Mouse (Mus musculus) heart, embryonic 11.5 days (tissue): ENCODE measurements around the gene Gm10945. TPM values are rescaled to one million over a fixed set of nuclear protein-coding genes. Genes with fewer than 3 reads are reported as not detected.

ENCODE experiments used
- ATAC-seq: fragments of 200-750 bp; cut with Nextera tagmentation; replicated peaks from 2 replicates; pipeline ENCODE4 v1.8.0; 2017; ENCODE audit warnings: moderate library complexity; ENCODE audit not compliant: insufficient number of reproducible peaks, low FRiP score, low TSS enrichment
- H3K27ac ChIP-seq: fragments of 300-500 bp; sonication (generic); 2 replicates; pipeline ENCODE4 v1.5.1; 2014; ENCODE audit warnings: mild to moderate bottlenecking, low read depth, low read length
- H3K27me3 ChIP-seq: fragments of 300-500 bp; sonication (generic); 2 replicates; pipeline ENCODE4 v1.6.1; 2014; ENCODE audit warnings: mild to moderate bottlenecking, low read length, mixed read lengths; ENCODE audit not compliant: control insufficient read depth, insufficient read depth
- H3K36me3 ChIP-seq: fragments of 300-500 bp; sonication (generic); 2 replicates; pipeline ENCODE4 v1.6.1; 2014; ENCODE audit warnings: mild to moderate bottlenecking, low read length, moderate library complexity, mixed read lengths; ENCODE audit not compliant: control insufficient read depth, insufficient read depth
- H3K4me1 ChIP-seq: fragments of 300-500 bp; sonication (generic); 2 replicates; pipeline ENCODE4 v1.6.1; 2014; ENCODE audit warnings: low read length; ENCODE audit not compliant: control insufficient read depth, insufficient read depth
- H3K4me2 ChIP-seq: fragments of 300-500 bp; sonication (generic); 2 replicates; pipeline ENCODE4 v1.6.1; 2014; ENCODE audit warnings: mild to moderate bottlenecking, moderate library complexity
- H3K4me3 ChIP-seq: fragments of 300-500 bp; sonication (generic); 2 replicates; pipeline ENCODE4 v1.5.1; 2014; ENCODE audit warnings: low read depth, low read length
- H3K9ac ChIP-seq: fragments of 300-500 bp; sonication (generic); 2 replicates; pipeline ENCODE4 v1.6.1; 2014; ENCODE audit warnings: mild to moderate bottlenecking, low read depth, low read length, moderate library complexity
- H3K9me3 ChIP-seq: fragments of 300-500 bp; sonication (generic); replicated peaks from 2 replicates; pipeline ENCODE4 v1.6.1; 2016; ENCODE audit warnings: low read length; ENCODE audit not compliant: control insufficient read depth
- WGBS: fragments of 180-500 bp; shearing (Covaris S2); extraction: QIAGEN DNeasy Blood & Tissue Kit; methylation state at CpG from one replicate; pipeline ENCODE4 v1.1.7; 2014; ENCODE audit not compliant: insufficient replicate concordance; 5-methylcytosine and 5-hydroxymethylcytosine counted together
- polyA plus RNA-seq: library from polyadenylated mRNA; unstranded; fragments of >200 nt; fragmentation: Nextera tagmentation; extraction: Ambion mirVana; gene quantifications from 2 replicates; pipeline ENCODE4 v1.2.1, GENCODE M21; 2014

The Gm10945 gene
- not detected in 2 replicates for polyA plus RNA-seq

DNA sequence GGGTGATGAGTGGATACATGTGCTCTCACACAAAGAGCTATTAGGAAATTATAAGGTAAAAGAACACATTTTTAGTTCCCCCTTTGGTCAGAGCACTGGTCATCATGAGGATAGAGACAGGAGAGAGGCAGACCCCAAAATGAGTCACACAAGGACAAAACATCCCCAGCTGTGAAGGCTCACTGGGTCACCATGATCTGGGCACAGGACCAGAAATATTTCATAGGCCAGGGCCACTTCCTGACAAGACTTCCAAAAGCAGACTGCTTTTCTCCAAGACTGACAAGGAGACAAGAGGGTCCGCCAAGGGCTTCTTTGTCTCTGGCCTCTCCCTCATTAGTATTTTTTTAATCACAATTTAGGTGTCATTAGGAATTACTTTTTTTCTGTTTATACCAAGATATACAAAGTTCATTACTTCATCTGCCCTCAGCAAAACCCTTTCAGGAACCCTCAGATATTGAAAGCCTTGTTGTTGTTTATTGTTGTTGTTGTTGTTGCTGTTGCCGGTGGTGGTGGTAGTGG lies at the start of gene Gm10945:
Gene Gm10945, minus strand, starts transcription at position 475 of the 525 bp plus-strand sequence.
- Histone ChIP-seq H3K4me2 (no peak within 1 kb of the TSS), H3K4me3 (no peak within 1 kb of the TSS), H3K9ac (no peak within 1 kb of the TSS), H3K27me3 (no peaks in the 10 kb centered on the region), H3K36me3 (no peaks in the 10 kb centered on the region), H3K4me1 (no peaks in the 10 kb centered on the region), H3K9me3 (no peaks in the 10 kb centered on the region), H3K27ac (no peak within 1 kb of the TSS)
- WGBS = 86% methylated on average over 2 of the region's 2 CpGs
- no peak for ATAC-seq

DNA sequence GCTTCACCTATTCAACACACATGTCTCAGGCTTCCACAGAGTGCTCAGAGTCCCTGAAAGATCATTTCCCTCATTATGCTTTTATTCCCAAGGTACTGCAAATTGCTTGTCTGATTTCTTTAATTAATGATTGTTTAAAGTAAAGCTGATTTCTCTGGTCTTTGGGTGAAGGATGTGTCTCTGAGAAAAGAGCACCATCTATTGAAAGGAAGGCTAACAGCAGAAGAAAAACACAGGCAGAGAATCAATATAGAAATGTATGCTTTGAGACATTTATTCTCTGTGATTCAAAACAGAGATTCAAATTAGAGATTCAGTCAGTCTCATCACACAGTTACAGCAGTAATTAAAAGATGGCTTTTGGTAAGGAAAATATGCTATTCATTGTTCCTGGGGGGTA lies 28.7 kb upstream of the Gm10945 start:
- Histone ChIP-seq H3K27me3 (no peaks in the 10 kb centered on the region), H3K27ac (no peak overlapping the region), H3K4me1 (no peaks in the 10 kb centered on the region), H3K9ac (no peak overlapping the region), H3K9me3 (no peaks in the 10 kb centered on the region), H3K36me3 (no peaks in the 10 kb centered on the region), H3K4me3 (no peak overlapping the region), H3K4me2 (no peak overlapping the region)
- no peak for ATAC-seq

DNA sequence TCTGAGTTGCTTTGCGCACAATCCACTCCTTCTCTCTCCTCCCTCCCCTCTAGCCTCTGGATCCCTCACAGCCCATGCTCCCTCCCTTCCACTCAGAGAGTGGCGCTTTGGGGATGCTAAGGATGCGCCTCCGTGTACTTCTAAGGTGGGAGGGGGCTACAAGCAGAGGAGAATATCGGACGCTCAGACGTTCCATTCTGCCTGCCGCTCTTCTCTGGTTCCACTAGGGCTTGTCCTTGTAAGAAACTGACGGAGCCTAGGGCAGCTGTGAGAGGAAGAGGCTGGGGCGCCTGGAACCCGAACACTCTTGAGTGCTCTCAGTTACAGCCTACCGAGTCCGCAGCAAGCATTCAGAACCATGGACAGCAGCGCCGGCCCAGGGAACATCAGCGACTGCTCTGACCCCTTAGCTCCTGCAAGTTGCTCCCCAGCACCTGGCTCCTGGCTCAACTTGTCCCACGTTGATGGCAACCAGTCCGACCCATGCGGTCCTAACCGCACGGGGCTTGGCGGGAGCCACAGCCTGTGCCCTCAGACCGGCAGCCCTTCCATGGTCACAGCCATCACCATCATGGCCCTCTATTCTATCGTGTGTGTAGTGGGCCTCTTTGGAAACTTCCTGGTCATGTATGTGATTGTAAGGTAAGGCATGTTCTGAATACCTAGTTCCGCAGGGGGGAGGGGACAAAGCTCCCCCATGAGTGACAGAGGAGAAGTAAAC lies 27.1 kb upstream of the Gm10945 start:
- Histone ChIP-seq H3K27me3 (no peaks in the 10 kb centered on the region), H3K27ac (no peak overlapping the region), H3K9ac (no peak overlapping the region), H3K9me3 (no peaks in the 10 kb centered on the region), H3K36me3 (no peaks in the 10 kb centered on the region), H3K4me3 (no peak overlapping the region), H3K4me2 (no peak overlapping the region), H3K4me1 (no peaks in the 10 kb centered on the region)
- WGBS = 5% methylated on average over 25 of the region's 25 CpGs
- peak; percentile 49; the same call in 1 of the 2 replicates for ATAC-seq

DNA sequence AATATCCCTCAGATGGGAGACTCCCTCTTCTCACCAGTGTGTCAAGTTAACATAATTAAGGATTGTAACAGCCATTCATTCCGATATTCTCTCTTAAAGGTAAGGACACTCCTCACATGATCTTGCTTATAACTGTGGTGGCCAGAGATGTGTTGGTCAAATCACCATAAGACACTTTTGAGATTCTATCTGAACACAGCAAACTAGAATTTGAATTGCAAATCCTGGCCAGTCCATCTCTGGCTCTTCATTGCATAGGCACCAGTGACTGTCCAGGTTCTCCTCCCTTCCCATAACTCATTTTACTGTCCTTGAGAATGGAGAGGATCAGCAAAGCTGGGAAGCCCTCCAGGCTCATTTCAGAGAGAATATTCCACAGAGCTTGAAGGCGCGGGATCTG lies 3.4 kb downstream of the Gm10945 start, which contains the start of gene Oprm1:
Gene Oprm1, plus strand, starts transcription at position 301 of the 400 bp plus-strand sequence.
- Histone ChIP-seq H3K36me3 (no peaks in the 10 kb centered on the region), H3K9me3 (no peaks in the 10 kb centered on the region), H3K9ac (no peak within 1 kb of the TSS), H3K4me3 (no peak within 1 kb of the TSS), H3K27ac (no peak within 1 kb of the TSS), H3K4me1 (no peaks in the 10 kb centered on the region), H3K27me3 (no peaks in the 10 kb centered on the region), H3K4me2 (no peak within 1 kb of the TSS)
- ATAC-seq = no peak
- 91% methylated on average over 3 of the region's 3 CpGs for WGBS

DNA sequence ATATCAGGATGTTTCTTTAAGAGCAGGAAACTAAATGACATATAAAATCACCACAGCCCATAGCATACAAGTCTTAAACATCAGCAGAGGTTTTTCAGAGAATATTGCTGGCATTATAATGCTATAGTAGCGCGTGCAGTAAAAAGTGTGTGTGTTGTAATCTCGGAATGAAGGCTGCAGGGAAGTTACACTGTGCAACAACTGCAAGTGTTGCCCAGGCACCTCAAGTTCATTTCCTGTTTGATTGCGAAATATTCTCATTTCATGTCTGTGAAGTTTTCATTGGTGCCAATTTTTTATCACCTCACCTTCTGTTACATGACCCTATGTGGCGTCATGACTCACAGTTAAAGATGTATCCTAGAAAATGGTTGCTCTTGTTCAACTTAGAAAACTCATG lies 8.2 kb downstream of the Gm10945 start:
- Histone ChIP-seq H3K9me3 (no peaks in the 10 kb centered on the region), H3K4me1 (no peaks in the 10 kb centered on the region), H3K27me3 (no peaks in the 10 kb centered on the region), H3K4me3 (no peak overlapping the region), H3K27ac (no peak overlapping the region), H3K4me2 (no peak overlapping the region), H3K9ac (no peak overlapping the region), H3K36me3 (no peaks in the 10 kb centered on the region)
- ATAC-seq = no peak
- 80% methylated on average over 5 of the region's 5 CpGs for WGBS

DNA sequence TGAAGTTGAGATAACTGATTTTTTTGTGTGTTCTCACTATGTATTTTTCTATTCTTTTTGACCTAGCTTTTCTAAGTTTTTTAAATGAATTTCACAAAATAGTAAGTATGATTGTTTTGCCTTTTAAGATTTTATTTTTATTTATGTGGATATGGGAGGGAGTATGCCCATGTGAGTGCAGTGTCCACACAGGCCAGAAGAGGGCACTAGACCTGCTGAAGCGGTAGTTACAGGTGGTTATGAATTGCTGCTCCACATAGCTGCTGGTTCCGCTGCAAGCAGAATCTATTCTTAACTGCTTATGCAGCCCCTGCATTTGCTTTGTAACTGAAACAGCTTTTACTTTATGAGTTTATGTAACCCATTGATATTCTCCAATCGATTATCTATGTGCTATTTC lies 33.1 kb downstream of the Gm10945 start:
- ATAC-seq = no peak
- 83% methylated on average over 3 of the region's 3 CpGs for WGBS
- H3K4me2 ChIP-seq = no peak overlapping the region
- no peak overlapping the region for H3K4me3 ChIP-seq
- H3K9ac ChIP-seq = no peak overlapping the region
- H3K9me3 ChIP-seq = 0 out of 2 replicates have a peak, but pooled peaks cover 2% of the 10 kb centered on the region
- H3K36me3 ChIP-seq = no peaks in the 10 kb centered on the region
- H3K27me3 ChIP-seq = no peaks in the 10 kb centered on the region
- H3K27ac ChIP-seq = no peak overlapping the region
- no peaks in the 10 kb centered on the region for H3K4me1 ChIP-seq

DNA sequence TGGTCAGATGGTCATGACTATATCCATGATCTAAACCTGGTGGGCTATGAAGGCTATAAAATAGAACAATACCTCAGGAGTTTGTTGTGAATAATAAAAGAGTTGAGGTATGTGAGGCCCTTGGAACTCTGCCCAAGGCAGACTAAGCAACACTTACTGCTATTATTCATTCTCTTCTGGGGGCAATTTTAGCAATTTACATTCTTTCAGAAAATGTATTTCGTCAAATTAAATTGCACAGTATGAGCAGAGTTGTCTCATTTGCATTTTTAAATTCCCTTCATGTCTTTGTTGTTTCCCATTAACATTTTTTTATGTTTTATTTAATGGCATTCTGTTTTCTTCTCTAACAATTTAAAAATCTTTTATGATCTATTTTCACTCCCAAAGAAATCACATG lies 37.8 kb downstream of the Gm10945 start:
- Histone ChIP-seq H3K4me1 (no peaks in the 10 kb centered on the region), H3K27me3 (no peaks in the 10 kb centered on the region), H3K4me2 (no peak overlapping the region), H3K36me3 (no peaks in the 10 kb centered on the region), H3K4me3 (no peak overlapping the region), H3K9me3 (0 out of 2 replicates have a peak, but pooled peaks cover 2% of the 10 kb centered on the region), H3K27ac (no peak overlapping the region), H3K9ac (no peak overlapping the region)
- WGBS = 69% methylated on average over 1 of the region's 1 CpGs
- ATAC-seq = no peak

DNA sequence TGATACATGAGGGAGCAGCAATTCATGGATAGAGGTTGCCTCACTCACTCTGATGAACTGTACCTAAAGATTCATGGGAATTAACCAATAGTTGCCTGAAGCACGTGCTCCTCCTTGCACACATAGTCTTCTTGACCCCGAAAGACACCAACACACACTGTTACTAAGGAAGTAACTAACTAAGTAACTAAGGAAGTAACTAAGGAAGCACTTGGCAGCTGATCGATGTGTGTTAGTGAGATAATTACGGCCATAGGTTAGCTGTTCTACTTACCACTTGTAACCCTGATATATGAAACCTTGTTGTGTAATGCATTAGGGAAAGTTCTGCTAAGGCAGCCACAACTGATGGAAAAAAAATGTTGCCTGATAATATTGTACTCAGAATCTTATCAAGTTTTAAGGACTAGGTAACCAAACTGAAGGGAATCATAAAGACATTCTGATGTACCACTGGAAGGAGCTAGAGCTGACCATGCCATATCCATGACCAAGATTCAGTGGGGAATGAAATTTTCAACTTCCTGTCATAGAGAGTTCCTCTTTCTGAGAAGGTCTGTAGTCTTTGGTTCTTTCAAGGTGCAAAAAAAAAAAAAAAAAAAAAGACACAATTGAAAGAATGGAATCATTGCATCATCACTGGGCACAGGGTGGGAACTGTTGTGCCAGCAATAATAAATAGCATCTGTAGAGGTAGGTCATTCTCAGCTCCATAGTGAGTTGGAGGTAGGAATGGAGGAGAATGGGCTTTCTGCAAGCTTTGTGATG lies 44.2 kb downstream of the Gm10945 start:
- Histone ChIP-seq H3K9ac (no peak overlapping the region), H3K27ac (no peak overlapping the region), H3K4me3 (no peak overlapping the region), H3K27me3 (no peaks in the 10 kb centered on the region), H3K4me1 (no peaks in the 10 kb centered on the region), H3K36me3 (no peaks in the 10 kb centered on the region), H3K4me2 (no peak overlapping the region), H3K9me3 (no peaks in the 10 kb centered on the region)
- 61% methylated on average over 4 of the region's 4 CpGs for WGBS
- ATAC-seq = no peak
